Mouse (Mus musculus) cortical plate, adult 2 months (tissue): Measurements from ENCODE around the gene Asap2. TPM values are rescaled to one million over a fixed set of nuclear protein-coding genes. Genes with fewer than 3 reads are reported as not detected.

Experiments used
- H3K27ac ChIP-seq: fragments of 200-500 bp; 2 replicates; pipeline ENCODE4 v1.5.1; 2012; ENCODE audit warnings: low read length, control low read depth, inconsistent platforms; ENCODE audit not compliant: insufficient read depth
- H3K4me1 ChIP-seq: fragments of 200-500 bp; 2 replicates; pipeline ENCODE4 v1.6.1; 2011; ENCODE audit warnings: low read length; ENCODE audit not compliant: control insufficient read depth, insufficient read depth
- H3K4me3 ChIP-seq: fragments of 200-500 bp; 2 replicates; pipeline ENCODE4 v1.5.1; 2011; ENCODE audit warnings: mild to moderate bottlenecking, low read length, control low read depth; ENCODE audit not compliant: insufficient read depth
- CTCF ChIP-seq: fragments of 200-500 bp; IDR thresholded peaks from 2 replicates; pipeline ENCODE4 v1.5.1; 2011; ENCODE audit warnings: mild to moderate bottlenecking, control low read depth, low read length; ENCODE audit not compliant: insufficient read depth; ENCODE audit errors: extremely low read depth
- POLR2A ChIP-seq: fragments of 200-500 bp; IDR thresholded peaks from 2 replicates; pipeline ENCODE4 v1.6.1; 2011; ENCODE audit warnings: mild to moderate bottlenecking, low read length, control low read depth; ENCODE audit not compliant: insufficient read depth; ENCODE audit errors: extremely low read depth
- polyA plus RNA-seq: library from polyadenylated mRNA; depleted of rRNA; stranded (reverse); fragments of >200 nt; gene quantifications from 2 replicates; pipeline ENCODE4 v1.2.3, GENCODE M21; 2012

The Asap2 gene
- polyA plus RNA-seq, 1 experiment, result 27.0 TPM

- Histone ChIP-seq H3K27ac (no peak overlapping the region), H3K4me1 (peaks cover 8% of the 10 kb centered on the region), H3K4me3 (no peak overlapping the region)
- TF ChIP-seq CTCF, result no peak
- no peak for TF ChIP-seq POLR2A
Measured at GRCm38 (mm10) chr12:21165157-21165556, 174.9 kb downstream of the Asap2 start.

DNA sequence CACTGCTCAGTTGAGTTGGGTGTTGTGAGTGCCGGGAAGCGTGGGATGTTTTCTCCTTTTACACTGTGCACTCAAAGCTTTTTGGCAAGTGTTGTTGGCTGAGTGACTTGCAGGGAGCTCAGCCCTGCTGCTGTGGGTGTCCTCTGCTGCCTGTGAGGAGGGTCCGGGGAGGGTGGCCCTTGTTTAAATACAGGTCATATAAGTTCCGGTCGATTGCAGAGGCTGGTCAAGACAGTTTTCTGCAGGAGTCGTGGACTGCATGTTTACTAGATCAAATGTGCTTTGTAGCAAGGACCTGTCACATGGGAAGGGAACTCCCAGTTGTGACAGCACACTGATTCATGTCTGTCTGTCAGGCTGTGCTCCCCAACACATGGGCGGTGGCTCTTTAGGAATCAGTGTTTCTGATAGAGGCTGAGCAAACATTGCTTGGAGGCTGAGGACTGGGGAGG lies 175.7 kb downstream of the Asap2 start:
- no peak overlapping the region for H3K4me3 ChIP-seq
- TF ChIP-seq CTCF, result no peak
- TF ChIP-seq POLR2A, result no peak
- H3K4me1 ChIP-seq, result peaks cover 5% of the 10 kb centered on the region
- H3K27ac ChIP-seq, result no peak overlapping the region

- Histone ChIP-seq H3K27ac (no peak overlapping the region), H3K4me3 (no peak overlapping the region), H3K4me1 (peaks cover 7% of the 10 kb centered on the region)
- TF ChIP-seq POLR2A (no peak), CTCF (no peak)
Measured at GRCm38 (mm10) chr12:21166884-21167575, 176.8 kb downstream of the Asap2 start.

DNA sequence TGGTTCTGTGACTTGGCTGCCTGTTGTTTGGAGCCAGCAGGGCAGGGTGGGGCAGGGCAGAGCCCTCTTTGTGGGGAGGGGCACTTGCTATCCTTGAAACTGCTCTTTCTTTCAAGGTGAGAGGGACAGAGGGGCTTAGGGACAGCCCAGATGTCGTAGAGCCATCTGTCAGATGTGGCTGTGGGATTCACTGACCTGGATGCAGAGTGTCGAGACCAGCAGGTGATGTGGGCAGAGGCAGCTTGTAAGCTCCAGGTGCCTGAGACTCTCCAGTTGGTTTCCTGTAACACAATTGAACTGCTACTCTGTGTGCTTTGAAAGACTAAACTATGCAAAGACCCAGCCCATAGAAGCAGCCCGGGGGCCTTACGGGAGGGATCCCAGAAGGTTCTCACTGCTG lies 177.5 kb downstream of the Asap2 start:
- Histone ChIP-seq H3K4me1 (peaks cover 7% of the 10 kb centered on the region), H3K27ac (no peak overlapping the region), H3K4me3 (no peak overlapping the region)
- TF ChIP-seq POLR2A, result no peak
- no peak for TF ChIP-seq CTCF

GRCm38 (mm10) chr12:21168149-21168548 lies 177.9 kb downstream of the Asap2 start:
- TF ChIP-seq POLR2A, result no peak
- TF ChIP-seq CTCF, result no peak
- Histone ChIP-seq H3K4me3 (no peak overlapping the region), H3K4me1 (peaks cover 7% of the 10 kb centered on the region), H3K27ac (no peak overlapping the region)

DNA sequence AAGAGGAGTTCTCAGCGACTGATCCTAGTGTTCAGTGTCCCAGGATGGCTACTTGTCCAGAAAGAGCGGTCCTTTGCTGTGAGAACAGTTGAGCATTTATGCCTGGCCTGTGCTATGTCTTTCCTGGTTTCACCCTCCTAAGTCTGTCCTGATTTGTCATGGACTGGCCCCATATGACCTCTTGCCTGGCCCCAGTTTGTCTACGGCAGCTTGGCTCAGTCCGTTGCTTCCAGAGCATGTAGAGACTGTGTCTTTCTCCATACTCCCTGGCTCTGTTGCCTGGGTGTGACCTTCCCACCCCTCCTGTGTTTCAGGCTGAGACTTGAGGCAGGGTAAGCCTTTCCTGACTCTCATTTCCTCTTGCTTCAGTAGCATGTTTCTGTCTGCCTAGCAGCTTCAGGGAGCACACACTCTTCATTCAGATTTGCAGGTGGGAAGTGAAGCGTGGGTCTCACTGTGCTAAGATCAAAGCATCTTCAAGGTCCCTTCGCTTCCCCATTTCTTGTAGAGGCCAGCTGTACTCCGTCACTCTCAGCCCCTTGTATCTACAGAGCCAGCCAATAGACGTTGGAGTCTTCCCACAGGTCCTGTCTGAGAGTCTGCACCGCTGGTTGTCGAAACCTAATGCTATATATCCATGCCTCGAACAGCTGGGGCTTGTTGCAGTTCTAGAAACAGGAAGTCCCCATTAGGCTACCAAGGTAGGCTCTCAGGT lies 181.7 kb downstream of the Asap2 start:
- Histone ChIP-seq H3K27ac (no peak overlapping the region), H3K4me1 (0 out of 2 replicates have a peak, but pooled peaks cover 2% of the 10 kb centered on the region), H3K4me3 (no peak overlapping the region)
- TF ChIP-seq CTCF (no peak), POLR2A (no peak)

- 0 out of 2 replicates have a peak, but pooled peaks cover 2% of the 10 kb centered on the region for H3K4me1 ChIP-seq
- no peak overlapping the region for H3K4me3 ChIP-seq
- no peak overlapping the region for H3K27ac ChIP-seq
- TF ChIP-seq POLR2A (no peak), CTCF (no peak)
Measured at GRCm38 (mm10) chr12:21173847-21174412, 183.7 kb downstream of the Asap2 start.

GRCm38 (mm10) chr12:21176399-21176798 lies 186.1 kb downstream of the Asap2 start:
- Histone ChIP-seq H3K4me3 (no peak overlapping the region), H3K4me1 (peaks cover 3% of the 10 kb centered on the region; the same call in 1 of the 2 replicates), H3K27ac (no peak overlapping the region)
- no peak for TF ChIP-seq POLR2A
- TF ChIP-seq CTCF, result no peak

DNA sequence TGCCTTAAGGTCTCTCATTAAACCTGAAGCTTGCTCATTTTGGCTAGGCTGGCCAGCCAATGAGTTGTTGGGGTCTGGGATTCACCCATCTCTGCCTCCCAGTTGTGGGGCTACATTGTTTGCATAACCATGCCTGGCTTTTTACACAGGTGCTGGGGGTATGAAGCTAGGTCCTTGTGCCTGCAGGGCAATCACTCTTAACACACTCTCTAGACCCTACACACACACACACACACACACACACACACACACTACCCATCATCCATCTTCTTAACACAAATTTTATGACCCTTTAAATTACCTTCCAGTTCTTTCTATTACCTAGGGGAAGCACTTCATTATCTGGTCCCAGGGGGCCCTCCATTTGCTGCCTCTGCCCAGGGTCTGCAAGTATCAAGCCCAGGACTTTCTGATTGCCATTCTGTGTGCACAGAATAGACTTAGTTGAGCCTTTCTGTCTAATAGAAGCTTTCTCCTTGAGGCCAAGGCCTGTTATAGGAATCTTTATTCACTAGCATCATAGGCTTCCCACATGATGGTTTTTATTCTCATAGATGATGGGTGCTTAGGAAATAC lies 187.0 kb downstream of the Asap2 start:
- peaks cover 2% of the 10 kb centered on the region; the same call in 1 of the 2 replicates for H3K4me1 ChIP-seq
- no peak for TF ChIP-seq CTCF
- TF ChIP-seq POLR2A, result no peak
- no peak overlapping the region for H3K4me3 ChIP-seq
- no peak overlapping the region for H3K27ac ChIP-seq

GRCm38 (mm10) chr12:21180091-21180490 lies 189.8 kb downstream of the Asap2 start:
- Histone ChIP-seq H3K4me1 (peaks cover 2% of the 10 kb centered on the region; the same call in 1 of the 2 replicates), H3K27ac (no peak overlapping the region), H3K4me3 (no peak overlapping the region)
- no peak for TF ChIP-seq POLR2A
- TF ChIP-seq CTCF, result no peak
